Mouse (Mus musculus) left cerebral cortex, adult 8-10 months (tissue): ENCODE measurements around the gene Ttc7b. TPM values are rescaled to one million over a fixed set of nuclear protein-coding genes. Genes with fewer than 3 reads are reported as not detected.

Source experiments
- DNase-seq, 2 experiments: peaks; one replicate each; pipeline ENCODE4 v3.0.0; 2022; ENCODE audit warnings: low spot score in 2 of 2
- total RNA-seq, 4 experiments: library from RNA; stranded (reverse); gene quantifications; 2 replicates each; pipeline ENCODE4 v1.2.4; 2022

Gene Ttc7b
- total RNA-seq, 4 experiments from 2014 or later, result 197 to 225 (median 213) TPM

- no peak for DNase-seq
Observed at GRCm38 (mm10) chr12:100340901-100341460, 179.6 kb downstream of the Ttc7b start.

- DNase-seq, result no peak
Observed at GRCm38 (mm10) chr12:100338055-100338454, 182.6 kb downstream of the Ttc7b start.

DNA sequence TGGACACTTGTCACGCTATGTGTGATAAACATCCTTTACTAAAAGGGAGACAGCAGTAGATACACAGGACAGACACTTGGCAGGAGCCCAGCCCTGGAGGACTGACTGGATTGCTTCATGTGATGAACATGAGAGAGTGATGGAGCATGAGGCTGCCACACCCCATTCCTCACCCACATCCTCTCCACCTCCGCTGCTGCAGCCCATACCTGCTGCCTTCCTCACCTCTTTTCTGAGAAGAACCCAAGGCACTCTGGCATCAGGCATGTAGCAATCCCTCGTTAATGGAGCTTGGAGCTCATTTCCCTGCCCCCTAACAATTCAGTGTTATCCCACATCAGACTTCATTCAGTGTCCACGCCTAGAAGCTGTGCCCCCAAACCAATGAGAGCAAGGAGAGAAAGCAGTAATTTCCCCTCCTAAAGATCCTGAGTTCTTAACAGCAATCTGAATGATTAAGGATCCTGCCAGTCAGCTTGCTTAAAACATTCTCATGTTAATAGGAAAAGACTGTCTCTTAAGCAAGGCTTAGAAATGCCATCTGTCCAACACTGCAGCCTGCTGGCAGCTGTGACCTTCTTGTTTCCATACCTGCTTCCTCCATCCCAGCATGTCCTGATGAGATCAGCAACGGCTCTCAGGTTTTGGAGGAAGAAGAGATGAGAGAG lies 183.1 kb downstream of the Ttc7b start:
- no peak for DNase-seq

DNA sequence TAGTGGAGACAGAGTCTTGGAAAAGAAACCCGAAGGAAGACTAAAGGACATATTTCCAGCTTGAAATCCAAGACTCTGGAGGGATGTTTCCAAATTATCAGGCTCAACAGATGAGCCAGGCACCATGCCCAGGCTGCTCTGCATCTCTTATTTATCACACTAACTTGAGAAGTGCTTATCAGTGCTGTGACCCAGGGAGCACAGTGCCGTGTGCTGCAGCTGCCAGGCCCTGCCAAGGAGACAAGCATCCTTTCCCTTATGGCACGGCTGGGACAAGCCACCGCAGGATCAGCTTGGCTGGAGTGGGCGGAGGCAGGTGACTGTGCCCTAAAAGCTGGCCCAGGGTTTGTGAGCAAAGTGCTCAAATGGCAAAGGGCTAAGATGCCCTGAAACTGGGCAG lies 184.4 kb downstream of the Ttc7b start:
- no peak for DNase-seq

DNA sequence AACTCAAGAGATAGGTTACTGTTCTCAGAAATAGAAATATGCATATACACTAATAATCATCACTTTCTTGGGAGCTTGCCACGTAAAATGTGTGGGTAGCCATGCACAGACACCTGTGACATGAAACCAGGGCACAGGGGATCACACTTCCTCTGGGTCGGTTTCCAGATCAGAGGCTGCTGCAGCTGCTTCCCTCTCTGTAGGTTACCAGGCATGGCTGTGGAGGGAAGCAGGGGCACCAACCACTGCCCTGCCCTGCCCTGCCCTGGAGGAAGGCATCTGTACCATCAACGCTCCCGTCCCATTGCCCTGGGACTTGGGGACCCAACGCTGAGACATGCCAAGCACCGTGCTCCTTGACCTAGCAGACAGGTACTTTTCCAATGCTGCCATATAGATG lies 188.8 kb downstream of the Ttc7b start:
- no peak for DNase-seq

DNA sequence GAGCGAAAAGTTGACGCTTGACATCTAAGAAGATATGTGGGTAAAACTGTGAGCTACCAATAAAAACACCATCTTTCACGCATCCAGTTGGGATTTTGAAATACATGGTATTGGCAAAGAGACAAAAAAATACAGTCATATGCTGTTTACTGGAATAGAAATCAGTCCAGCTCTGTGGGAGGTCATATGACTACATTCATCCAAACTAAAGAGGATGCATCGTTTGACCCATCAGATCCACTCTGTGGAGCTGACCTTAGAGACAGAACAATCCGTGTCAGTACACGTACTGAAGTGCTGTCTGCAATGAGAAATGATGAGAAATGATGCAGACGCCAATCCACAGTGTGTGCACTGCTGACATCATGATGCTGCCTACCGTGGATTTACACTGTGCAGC lies 190.4 kb downstream of the Ttc7b start:
- no peak for DNase-seq

DNA sequence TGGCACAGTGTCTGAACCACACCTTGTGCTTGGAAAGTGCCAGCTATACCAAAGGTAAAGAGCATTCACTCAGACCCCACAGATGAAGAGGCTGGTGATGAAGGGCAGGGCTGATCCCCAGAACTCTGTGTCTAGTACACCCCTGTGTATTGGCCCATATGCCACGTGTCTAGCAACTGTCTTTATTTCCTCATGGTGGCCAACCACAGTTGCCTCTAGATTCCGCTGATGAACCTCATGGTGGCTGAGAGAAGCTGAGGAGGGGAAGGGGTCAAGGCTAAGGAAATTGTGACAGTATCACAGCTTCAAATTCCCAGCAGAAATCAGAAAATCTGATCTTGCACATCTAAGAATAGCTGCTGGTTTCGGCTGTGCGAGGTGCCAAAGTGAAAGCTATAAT lies 191.6 kb downstream of the Ttc7b start:
- no peak for DNase-seq

GRCm38 (mm10) chr12:100328557-100328956 lies 192.1 kb downstream of the Ttc7b start:
- DNase-seq, result no peak

DNA sequence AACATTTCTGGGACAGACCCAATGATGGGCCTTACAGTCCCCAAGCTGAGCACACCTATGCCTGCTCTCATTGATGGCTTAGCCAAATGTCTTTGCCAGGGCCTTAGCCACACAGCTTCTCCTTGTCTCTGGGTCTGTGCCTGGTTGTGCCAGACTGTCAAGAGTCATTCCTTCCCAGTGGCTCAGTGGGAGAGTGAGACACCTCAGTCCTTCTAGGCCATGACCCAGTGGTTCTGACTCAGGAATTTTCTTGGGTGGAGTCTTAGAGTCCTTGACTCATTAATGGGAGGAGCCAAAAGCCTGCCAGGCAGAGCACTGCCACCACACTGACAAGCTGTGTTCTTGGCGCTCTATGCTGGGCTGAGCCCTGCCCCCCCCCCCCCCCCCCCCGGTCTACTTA lies 193.9 kb downstream of the Ttc7b start:
- DNase-seq, result no peak

- DNase-seq, result no peak
Observed at GRCm38 (mm10) chr12:100325618-100326017, 195.0 kb downstream of the Ttc7b start.

GRCm38 (mm10) chr12:100325212-100325611 lies 195.4 kb downstream of the Ttc7b start:
- DNase-seq, result no peak

DNA sequence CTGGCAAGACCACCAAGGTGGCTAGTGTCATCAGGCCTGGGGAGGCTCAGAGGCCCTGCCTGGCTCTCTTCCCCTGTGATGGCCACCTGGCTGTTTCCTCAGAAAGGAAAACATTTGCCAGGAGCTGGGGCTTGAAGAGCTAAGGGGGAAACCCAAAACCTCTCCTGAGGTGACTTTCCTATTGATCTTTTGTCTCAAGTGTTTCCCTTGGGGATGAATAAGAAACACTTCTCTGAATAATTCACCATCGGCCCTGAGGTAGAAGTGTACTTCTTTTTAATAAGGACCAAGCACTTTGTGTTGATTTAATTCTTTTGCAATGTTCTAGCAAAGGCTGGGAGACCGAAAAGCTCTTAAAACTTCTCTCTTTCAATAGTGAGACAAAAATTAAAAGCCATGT lies 197.0 kb downstream of the Ttc7b start:
- no peak for DNase-seq

DNA sequence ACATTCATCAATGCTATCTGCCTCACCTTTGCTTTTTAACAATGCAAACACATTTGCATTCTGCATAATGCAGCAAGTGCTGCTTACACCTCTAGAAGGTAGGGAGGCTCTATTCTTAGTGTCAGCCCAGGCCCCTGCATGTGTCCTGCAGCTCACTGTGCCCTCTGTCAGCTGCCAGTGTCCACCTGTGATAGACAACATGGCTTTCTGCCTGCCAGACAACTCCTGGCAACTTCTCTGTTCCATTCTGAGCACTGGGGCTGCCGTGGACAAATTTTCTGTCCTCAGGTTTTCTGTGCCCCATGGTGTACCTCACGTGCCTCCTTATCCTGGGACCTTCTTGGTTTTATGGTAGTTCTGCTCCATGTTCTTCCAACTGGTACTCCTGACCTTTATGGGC lies 198.4 kb downstream of the Ttc7b start:
- DNase-seq, result no peak

- no peak for DNase-seq
Observed at GRCm38 (mm10) chr12:100321545-100321944, 199.1 kb downstream of the Ttc7b start.

GRCm38 (mm10) chr12:100319746-100320145 lies 200.9 kb downstream of the Ttc7b start:
- no peak for DNase-seq

DNA sequence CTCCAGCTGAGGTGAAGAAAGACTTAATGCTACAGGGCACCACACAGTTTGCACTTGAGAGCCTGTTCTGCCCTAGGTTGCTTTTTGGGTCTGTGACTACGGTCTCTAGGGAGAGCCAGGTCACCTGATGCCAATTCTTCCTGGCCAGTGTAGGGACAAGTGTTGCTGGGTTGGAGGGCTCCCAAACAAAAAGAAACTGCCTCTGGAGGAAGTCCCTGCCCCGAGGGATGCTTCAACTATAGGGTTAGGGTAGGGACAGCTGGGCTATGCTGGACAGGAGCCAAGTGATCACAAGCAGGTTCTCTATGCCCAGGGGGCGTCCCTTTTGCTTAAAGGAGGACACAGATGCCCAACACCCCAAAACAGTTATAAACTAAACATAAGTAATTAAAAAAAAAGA lies 202.7 kb downstream of the Ttc7b start:
- no peak for DNase-seq

GRCm38 (mm10) chr12:100316094-100316493 lies 204.5 kb downstream of the Ttc7b start:
- no peak for DNase-seq

- DNase-seq, result no peak
Observed at GRCm38 (mm10) chr12:100315119-100315885, 205.3 kb downstream of the Ttc7b start.

DNA sequence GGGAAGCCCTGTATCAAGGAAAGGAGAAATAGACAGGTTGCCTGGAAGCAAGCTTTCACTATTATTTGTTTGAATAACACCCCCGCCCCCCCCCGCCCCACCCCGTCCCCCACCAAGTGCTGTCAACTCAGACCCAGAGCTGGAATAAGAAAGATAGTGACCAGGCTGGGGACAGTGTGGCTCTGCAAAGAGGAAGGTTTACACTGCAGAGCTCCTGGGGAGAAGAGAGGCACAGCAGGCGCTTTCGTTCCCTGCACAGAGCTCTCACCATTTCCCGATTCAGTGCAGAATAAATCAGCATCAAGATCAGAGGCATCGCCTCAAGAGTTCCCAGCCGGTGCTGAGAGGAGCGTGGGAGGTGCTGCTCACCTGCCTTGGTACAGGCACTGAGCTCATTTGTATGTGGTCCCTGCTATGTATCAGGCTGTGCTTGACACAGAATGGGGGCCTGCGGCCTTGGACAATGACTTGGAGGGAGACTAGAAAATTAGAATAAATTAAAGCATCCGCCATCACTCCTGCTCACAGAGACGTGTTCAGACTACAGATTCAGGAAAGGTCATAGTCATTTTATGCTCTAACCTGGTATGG lies 206.7 kb downstream of the Ttc7b start:
- peak in 1 of 2 experiments; percentile 82 for DNase-seq

- DNase-seq, result no peak
Observed at GRCm38 (mm10) chr12:100313209-100313608, 207.4 kb downstream of the Ttc7b start.

DNA sequence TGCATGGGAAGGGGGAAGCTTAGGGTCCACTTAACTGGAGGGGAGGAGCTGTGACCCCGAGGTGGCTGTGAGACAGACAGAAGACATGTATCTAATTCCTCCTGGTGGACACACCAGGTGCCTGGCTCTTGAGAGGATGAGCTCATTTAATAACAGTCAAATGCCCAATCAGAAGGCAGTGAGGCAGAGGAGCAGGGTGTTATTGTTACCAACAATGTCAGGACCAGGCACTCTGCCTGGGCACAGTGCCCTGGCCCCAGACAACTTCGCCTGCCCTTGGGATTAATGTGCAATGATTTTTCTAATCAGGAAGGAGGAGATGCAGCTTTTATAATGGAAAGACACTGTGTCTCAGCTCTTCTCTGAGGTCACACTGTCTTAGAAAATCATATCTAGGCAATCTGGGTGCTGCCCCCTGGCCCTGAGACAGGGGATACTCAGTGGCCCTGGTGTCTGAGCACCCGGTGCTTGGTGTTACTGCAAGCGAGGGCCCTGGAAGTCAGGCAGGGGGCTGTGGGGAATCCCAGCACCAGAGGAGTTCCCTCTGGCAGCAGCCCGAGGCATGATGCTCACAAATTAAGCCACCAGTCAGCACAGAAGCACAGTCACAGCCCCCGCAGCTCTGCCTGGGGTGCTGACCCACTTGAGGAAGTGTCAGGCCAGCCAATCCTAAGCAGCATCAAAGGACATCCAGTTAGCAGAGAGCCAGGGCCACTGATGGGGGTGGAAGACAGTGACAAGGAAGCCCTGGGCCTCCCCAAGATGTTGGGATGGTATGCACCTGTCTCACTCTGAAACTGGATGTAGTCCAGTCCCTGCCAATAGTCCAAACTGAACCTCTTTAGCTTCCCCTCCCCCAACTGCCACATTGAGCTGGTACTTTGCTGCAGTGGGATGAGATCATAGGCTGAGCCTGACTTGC lies 209.9 kb downstream of the Ttc7b start:
- no peak for DNase-seq
